Mouse (Mus musculus) brain, adult 2 months (tissue): ENCODE data around the gene Iqcf3.

Experiments
- DNase-seq: peaks from one replicate; pipeline ENCODE4 v3.0.0; 2011; ENCODE audit warnings: low read depth, low spot score

The Iqcf3 gene

DNA sequence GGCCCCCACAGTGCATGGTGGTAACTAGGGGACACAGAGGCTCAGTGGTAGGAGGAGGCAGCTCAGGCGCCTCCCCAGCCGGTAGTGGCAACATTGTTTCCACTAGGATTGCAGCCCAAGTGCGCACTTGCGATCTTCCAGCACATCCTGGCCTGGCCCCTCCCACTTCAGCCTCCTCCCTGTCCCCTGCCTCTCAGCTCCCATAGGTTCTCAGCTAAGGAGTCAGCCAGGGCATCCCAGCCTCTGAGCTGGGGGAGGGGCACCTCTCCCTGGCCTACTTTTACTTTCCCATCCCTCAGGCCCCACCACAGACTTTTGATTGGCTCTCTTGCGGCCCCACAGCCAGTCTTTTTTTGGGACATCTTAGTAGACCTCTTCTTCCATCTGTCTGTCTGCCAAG lies 89.5 kb downstream of the Iqcf3 start:
- DNase-seq, result peak; percentile 60

DNA sequence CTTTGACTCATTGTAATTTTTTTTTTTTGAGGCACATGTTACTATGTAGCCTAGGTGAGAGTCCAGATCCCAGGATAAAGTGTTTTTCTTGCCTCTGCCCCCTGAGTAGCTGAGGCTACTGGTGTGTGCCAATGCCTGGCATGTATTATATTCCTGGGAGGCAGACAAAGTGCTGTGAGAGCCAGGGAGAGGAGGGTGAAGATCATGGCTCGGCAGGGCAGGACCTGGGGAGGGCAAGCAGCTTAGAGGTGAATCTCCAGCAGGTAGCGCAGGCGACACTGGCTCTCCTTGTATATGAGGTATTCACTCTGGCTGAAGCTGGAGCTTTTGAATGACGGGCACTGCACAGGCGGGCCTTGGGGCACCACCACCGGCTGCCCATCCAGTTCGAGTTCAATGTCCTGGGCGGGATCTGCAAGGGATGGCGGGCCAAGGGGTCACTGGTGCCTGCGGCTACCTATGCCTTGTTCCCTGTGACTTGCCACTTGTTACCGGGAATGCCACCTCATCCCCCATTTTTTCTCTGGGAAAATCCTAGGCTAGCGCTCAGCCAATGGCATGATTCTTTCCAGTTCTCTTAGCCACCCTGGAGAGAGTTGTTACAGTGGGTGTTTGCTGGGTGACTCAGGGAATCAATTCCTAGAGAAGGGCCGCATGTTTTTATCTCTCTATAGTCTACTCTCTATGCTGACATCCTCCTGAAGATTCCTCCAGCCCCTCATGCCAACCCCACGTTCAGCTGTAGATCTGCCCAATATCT lies 90.3 kb downstream of the Iqcf3 start:
- DNase-seq, result no peak

DNA sequence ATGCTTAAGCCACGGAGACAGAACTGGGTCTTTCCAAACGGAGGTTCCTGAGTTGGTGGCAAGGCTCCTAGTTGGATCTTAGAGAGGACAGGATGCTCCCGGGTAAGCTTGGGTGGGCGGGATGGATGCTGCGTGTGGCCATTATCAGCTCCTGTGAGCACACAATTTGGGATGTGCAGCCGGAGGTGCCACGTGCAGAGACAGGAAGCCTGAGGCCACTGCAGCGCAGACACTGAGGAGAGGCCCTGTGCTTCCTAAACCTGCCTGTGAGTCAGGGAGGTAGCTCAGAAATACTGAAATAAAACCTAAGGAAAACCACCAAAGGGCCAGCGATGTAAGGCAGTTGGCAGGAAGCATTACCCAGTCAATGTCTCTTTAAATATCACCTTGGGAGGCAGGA lies 91.7 kb downstream of the Iqcf3 start:
- no peak for DNase-seq

DNA sequence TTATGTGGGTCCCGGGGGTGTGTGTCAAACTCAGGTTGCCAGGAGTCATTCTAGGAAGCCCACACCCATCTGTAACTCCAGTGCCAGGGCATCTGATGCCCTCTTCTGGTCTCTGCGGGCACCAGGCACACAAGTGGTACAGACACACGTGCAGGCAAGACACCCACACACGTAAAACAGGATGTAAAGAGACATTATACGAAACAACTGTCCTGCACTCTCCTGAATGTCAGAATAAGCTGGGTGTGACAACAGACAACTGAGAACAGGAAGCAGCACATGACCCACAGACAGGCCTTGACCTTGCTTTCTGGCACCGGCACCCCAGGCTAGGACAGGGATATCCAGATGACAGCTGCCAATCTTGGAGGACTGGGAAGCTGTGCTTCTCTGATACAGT lies 92.1 kb downstream of the Iqcf3 start:
- no peak for DNase-seq

DNA sequence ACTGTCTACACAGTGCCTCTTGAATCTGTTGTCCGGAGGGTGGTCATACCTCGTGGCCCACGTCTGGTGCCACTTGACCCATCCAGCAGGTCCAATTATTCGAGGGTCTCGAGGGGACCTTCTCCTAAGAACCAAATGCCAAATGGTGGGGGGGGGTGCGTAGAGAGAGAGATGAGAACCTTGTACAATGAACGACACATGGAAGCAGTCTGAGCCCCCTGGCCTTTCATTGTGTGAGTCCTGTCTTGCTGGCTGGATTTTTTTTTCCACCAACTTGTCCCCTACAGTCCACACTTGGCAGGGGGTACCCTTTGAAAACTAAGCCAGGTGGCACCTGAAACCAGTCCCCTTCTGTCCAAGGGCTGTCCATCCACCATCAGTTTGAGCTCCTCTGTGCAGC lies 93.7 kb downstream of the Iqcf3 start:
- no peak for DNase-seq

DNA sequence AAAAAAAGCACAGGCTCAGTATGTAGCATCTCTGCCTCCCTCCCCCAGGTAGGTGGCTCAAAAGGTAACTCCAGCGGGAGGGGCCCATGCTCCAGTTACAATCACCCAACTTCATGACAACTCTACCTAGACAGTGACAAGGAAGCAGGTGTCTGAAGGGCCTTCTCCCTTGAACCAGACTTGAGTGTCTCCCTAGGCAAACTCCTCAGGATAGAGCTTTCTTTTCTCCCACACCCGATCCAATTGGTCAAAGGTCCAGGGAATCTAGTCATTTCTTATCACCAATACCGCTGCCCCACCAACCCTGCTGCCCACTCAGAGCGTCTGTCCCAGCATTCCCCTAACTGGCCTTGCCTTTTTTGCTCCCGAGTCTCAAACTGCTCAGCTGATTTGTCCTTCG lies 94.7 kb downstream of the Iqcf3 start:
- no peak for DNase-seq

DNA sequence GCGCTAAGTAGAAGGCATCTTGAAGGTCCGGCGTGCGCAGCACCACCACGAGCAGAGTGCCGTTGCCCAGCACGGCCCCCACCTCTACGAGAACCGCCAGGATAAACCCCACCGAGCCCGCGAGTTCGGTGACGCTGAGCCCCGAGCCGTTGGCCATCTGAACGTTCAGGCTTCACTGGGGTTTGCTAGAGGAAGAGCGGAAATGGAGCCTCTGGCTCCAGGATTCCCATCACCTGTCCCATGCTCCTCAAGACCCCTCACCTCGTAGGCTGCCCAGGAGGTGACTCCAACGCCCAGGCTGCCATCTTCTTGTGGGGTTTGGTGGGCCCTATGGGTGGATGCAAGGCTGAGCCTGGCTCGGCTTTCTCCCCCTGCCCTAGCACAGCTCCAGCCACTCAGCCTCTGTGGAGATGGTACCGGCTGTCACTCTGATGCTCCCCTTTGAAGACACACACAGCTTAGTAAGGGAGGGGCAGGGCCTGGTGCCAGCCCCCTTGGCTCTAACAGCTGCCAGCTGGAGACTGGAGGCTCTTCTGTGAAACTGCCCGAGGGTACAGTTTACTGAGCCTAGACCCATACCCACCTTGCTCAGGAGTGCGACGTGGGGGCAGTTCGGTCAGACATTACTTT lies 95.7 kb downstream of the Iqcf3 start, which contains the start of gene Gpr62:
TSS of gene Gpr62 (minus strand) at position 368 of the 630 bp plus-strand sequence.
- peak; percentile 96 for DNase-seq

DNA sequence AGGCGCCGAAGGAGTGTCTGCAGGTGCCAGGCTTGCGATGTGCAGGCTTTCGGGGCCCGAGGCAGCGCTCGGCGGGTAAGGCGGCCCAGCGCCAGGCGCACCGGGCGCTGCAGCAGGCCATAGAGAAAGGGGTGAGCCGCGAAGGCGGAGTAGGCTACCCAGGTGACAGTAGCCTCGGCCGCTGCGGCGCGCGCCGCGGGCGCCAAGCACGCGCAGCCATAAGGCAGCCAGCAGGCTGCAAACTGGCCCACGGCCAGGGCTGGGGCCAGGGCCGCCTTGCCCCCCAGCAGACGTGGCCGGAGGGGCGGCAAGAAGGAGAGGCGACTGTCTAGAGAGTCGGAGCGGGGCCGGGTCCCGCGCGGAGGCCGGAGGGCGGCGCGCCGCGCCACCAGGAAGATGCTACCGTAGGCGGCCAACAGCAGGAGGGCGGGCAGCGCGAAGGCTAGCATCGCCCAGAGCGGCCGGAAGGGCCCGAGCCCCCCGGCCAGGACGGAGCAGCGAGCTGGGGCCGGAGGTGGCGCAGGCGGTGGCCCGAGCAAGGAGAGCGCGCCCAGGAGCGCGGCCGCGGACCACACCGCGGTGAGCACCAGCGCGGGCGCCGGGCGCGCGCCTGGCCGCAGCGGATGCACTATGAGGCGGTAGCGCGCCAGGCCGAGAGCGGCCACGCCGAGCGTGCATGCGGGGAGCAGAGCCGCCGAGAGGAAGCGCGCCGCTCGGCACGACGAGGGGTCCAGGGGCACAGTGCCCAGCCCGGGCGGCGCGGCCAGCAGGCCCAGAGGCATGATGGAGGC lies 96.5 kb downstream of the Iqcf3 start:
- peak; percentile 95 for DNase-seq

DNA sequence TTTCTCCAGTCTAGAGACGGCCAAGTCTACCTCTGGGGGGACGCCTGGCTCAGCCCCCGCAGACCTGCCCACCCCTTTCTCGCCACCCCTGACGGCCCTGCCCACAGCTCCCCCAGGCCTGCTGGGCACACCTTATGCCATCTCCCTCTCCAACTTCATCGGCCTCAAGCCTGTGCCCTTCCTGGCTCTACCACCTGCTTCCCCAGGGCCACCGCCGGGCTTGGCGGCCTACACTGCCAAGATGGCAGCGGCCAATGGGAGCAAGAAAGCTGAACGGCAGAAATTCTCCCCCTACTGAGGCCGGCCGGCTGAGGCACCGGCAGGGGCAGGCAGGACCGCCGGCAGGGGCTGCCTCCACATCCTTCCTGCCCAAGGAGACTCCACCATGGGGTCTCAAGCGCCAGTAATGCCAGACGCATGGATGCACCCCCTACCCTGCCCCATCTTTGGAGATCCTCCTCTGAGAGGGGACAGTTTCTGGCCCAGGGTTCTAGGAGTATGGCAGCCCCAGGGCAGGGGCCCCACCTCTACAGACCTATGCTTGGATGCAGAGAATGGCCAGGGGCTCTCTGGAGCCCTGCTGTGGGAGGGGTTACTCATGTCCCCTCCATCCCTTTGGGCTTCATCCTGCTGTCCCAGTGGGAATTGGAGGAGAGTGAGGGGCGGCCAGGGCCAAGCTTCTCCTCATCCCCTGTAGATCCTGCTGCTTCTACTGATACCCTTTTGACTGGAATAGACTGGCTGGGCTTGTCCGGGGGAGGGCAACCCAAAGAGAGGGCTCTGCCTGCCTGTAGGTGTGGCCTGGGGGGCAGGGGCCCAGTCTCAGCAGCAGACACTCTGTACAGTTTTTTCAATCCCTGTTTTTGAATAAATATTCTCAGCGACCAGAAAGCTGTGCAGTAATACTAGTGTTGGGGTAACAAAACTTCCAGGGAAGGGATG lies 98.0 kb downstream of the Iqcf3 start:
- DNase-seq, result peak; percentile 92

DNA sequence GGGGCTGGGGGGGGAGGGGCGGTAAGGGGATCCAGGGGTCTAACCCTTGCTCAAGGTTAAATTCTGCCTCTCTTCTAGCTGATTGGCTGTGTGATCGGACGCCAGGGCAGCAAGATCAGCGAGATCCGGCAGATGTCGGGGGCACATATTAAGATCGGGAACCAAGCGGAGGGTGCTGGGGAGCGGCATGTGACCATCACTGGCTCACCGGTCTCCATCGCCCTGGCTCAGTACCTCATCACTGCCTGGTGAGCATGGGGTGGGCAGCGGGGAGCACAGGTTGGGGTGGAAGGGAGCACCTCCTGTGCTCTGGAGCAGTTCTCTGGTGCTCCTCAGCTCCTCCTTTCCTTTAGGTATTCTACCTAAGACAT lies 99.0 kb downstream of the Iqcf3 start:
- no peak for DNase-seq

DNA sequence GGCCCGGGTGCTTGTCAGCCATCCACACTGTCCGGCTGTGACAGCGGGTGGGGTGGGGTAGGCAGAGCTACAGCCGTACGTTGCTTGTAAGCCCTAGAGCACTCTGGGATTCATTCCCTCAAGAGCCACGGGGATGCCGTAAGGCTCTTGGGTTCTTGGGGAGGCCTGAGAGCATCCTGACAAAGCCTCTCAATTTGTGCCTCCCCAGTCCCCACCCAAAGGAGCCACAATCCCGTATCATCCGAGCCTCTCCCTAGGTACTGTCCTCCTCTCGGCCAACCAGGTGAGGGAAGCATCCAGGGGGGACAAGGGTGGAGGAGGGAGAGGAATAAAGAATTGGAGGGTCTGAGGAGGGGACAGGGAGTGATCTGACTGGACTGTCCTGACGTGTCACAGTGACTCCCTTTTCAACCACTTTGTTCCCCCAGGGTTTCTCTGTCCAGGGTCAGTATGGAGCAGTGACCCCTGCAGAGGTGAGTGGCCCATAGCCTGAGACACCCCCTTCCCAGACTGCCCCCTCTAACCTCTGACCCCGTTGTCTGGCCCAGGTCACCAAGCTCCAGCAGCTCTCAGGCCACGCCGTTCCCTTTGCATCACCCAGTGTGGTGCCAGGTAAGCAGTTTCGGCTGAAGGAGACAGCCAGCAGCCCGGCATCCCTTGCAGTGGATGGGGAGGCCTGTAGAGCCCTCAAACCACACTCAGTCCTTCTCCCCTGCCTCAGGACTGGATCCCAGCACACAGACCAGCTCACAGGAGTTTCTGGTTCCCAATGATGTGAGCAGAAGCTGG lies 99.6 kb downstream of the Iqcf3 start:
- DNase-seq, result peak; percentile 65

DNA sequence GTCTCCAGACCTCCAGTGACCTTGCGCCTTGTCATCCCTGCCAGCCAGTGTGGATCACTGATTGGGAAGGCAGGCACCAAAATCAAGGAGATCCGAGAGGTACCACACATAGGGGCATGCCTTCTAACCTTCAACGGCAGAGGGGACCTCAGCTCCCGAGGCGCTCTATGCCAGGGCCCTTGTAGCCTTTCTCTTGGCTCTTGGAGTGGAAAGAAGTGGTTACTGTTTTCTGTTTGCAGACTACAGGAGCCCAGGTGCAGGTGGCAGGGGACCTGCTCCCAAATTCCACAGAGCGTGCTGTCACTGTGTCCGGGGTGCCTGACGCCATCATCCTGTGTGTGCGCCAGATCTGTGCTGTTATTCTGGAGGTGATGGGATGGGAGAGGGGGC lies 100.4 kb downstream of the Iqcf3 start:
- DNase-seq, result no peak

DNA sequence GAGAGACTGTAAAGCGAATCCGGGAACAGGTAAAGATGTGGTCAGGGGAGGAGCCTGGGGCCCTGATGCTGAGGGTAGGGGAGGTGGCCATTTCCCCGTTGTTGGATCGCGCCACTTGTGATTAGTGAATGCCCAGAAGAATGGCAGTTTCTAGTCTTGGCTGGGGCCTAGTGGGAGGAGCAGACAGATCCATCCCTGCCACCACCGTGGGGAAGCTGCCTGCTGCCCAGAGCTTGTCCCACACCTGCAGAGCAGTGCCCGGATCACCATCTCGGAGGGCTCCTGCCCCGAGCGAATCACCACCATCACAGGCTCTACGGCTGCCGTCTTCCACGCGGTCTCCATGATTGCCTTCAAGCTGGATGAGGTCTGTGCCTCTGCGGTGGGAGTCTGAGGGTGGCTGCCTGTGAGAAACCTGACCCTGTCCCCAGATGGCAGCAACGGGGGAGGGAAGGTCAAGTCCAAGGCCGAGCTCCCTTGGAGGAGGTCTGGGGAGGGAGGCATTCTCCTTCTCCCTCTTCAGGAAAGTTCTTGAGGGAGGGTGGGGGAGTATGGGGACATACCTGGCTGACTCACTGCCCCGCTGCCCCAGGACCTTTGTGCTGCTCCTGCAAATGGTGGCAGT lies 100.9 kb downstream of the Iqcf3 start:
- DNase-seq, result peak; percentile 91

DNA sequence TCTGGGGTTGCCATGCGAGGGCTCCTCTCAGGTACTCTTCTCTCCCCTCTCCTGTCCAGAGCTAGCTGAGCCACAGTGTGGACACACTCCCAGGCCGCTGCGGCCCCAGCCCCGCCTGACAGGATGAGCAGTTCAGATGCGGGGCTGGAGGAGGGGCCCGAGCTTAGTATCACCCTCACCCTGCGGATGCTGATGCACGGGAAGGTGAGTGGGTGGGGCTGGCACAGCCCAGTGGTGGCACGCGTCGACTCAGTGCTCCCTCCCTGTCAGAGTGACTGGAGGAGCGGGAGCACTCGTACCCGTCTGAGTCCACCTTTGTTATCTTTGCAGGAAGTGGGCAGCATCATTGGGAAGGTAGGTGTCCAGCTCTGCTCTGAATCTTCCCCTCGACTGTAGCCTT lies 101.5 kb downstream of the Iqcf3 start:
- DNase-seq, result peak; percentile 64

DNA sequence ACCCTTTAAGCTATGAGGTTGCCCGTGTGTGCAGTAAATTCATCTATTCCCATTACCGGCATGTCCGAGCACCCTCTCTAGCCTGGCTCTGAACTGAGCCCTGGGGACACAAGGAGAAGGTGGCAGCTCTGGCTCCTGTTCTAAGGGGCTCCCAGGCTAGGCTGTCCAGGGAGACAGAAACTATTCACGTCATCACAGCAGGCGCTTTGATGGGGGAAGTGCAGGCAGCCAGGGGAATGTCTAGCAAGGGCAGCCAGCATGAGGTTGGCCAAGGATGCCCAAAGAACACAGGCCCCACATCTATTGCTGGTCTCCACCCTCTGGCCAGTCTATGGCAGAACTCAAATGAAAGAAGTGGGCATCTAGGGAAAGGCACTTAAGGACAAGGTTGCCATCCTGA lies 103.5 kb downstream of the Iqcf3 start:
- DNase-seq, result no peak

DNA sequence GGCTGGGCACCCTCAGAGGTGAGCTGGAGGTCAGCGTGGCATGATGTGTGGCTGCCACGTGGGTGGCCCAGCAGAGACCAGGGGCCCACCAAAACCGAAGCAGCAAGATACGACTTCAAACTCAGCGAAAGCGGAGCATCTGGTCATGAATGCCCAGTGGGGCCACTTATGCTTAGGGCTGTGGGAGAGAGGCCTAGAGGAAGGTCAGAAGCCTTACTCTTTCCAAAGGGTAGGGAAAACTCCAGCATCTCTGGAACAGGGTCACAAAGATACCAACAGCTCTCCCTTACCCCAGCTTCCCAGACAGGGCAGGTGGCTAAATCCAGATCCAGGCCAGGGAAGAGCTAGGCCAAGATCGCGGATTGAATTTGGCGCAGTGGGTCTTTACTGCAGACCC lies 104.3 kb downstream of the Iqcf3 start:
- no peak for DNase-seq

DNA sequence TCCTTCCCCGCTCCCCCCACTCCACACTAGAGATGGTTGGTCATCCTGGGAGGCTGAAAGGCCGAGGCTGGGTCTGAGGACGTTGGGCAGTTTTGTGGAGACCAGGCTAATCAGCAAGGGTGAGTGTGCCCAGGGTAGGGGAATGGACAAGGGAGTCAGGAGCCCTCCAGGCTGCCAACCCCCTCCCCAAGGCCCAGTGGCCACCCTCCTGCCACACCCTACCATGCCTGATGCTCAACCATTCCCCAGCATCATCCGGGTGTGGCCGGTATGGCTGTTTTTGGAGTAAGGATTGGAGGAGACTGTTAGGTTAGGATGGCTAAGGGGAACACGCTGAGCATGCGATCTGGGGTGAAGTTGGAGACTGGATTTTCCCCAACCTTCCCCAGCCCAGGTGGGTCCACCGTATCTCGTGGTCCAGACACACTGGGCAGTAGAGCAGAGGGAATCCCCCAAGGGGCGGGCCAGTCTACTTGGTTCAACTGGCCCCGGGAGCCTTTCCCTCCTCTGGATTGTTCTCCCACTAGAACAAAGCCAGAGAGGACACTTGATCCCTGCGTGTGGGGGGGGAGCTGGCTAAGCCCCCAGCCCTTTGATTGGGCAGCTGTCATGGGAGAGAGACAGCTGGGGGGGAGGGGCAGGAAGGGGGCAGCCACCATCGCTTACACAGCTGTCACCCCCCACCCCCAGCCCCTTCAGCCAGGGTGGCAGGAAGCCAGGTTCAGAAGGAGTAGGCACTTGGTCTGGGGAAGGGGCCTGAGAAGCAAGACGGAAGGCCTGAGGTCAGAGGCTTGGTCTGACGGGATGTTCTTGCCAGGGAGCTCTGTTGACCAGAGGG lies 104.9 kb downstream of the Iqcf3 start:
- DNase-seq, result no peak

DNA sequence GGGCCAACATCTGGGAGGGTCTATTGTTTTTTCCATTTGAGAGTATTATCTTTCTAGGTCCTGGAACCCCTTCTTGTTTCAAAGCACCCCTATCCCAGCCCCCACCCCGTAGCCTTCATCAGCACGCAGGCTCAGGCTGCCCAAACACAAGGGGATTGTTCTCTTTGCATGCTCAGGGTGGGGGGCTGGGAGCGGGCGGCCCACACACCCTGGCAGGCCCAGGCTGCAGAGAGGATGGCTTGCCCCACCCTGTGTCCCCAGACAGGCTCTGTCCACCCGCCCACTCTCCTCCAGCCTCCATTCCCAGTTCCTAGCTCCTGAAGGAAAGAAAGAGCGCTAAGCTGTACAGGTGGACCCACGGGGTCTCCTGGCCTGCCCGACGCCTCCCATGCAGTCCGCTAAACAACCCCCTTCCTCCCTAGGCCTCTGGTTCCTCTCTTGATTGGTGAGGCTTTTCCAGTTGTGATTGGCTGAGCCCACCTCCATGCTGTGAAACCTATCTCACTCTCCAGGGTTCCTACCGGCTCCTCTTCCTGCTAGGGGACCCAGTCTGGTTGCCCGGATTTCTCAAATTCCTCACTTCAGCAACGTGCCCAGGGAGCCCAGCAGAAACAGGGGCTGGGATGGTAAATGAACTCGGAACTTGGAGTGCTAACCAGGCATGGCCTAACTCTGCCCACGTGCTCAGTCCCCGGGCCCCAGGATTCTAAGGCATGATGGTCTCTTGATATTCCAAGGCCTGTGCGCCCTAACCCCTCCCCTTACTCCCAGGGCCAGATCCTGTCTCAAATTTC lies 106.3 kb downstream of the Iqcf3 start:
- DNase-seq, result peak; percentile 83
